Mouse (Mus musculus) small intestine, adult 2 months (tissue): ENCODE measurements around the gene 1500009L16Rik. TPM values are rescaled to one million over a fixed set of nuclear protein-coding genes. Genes with fewer than 3 reads are reported as not detected.

Experiments used
- H3K27ac ChIP-seq: fragments of 200-500 bp; 2 replicates; pipeline ENCODE4 v1.5.1; 2012; ENCODE audit warnings: low read depth, low read length, control low read depth, inconsistent platforms; ENCODE audit not compliant: insufficient read depth
- H3K27me3 ChIP-seq: fragments of 200-500 bp; 2 replicates; pipeline ENCODE4 v1.6.1; 2012; ENCODE audit warnings: mild to moderate bottlenecking, moderate library complexity, low read length, inconsistent platforms; ENCODE audit not compliant: control insufficient read depth, insufficient read depth
- H3K36me3 ChIP-seq: fragments of 200-500 bp; 2 replicates; pipeline ENCODE4 v1.6.1; 2012; ENCODE audit warnings: mild to moderate bottlenecking, low read length, control low read depth, inconsistent platforms; ENCODE audit not compliant: control insufficient read depth, insufficient read depth
- H3K4me1 ChIP-seq: fragments of 200-500 bp; 2 replicates; pipeline ENCODE4 v1.6.1; 2012; ENCODE audit warnings: low read length, inconsistent platforms, mixed read lengths; ENCODE audit not compliant: control insufficient read depth, insufficient read depth, insufficient read length
- H3K4me3 ChIP-seq: fragments of 200-500 bp; 2 replicates; pipeline ENCODE4 v1.5.1; 2012; ENCODE audit warnings: low read depth, mild to moderate bottlenecking, control low read depth, inconsistent platforms, low read length, moderate library complexity
- CTCF ChIP-seq: fragments of 200-500 bp; IDR thresholded peaks from 2 replicates; pipeline ENCODE4 v1.5.1; 2012; ENCODE audit warnings: low read depth, mild to moderate bottlenecking, control low read depth, inconsistent platforms, low read length, moderate library complexity, mixed read lengths; ENCODE audit not compliant: insufficient replicate concordance, insufficient read length; ENCODE audit errors: extremely low read depth
- POLR2A ChIP-seq: fragments of 200-500 bp; IDR thresholded peaks from 2 replicates; pipeline ENCODE4 v1.6.1; 2012; ENCODE audit warnings: low read depth, mild to moderate bottlenecking, control low read depth, inconsistent platforms, low read length, moderate library complexity
- WGBS: fragments of 180-500 bp; shearing (Covaris S2); methylation state at CpG from one replicate; pipeline ENCODE4 v1.1.7; 2018; 5-methylcytosine and 5-hydroxymethylcytosine counted together
- polyA plus RNA-seq: library from polyadenylated mRNA; depleted of rRNA; stranded (reverse); fragments of >200 nt; gene quantifications from 2 replicates; pipeline ENCODE4 v1.2.3, GENCODE M21; 2012; rRNA removed

The 1500009L16Rik gene
- polyA plus RNA-seq, 1 experiment: 1.5 TPM

GRCm38 (mm10) chr10:83807251-83807650, 84.6 kb downstream of the 1500009L16Rik start:
- TF ChIP-seq POLR2A (no peak), CTCF (no peak)
- no peak overlapping the region for H3K4me3 ChIP-seq
- H3K36me3 ChIP-seq: no peaks in the 10 kb centered on the region
- H3K27me3 ChIP-seq: no peaks in the 10 kb centered on the region
- 46% methylated on average over 8 of the region's 8 CpGs for WGBS
- H3K27ac ChIP-seq: no peak overlapping the region
- no peaks in the 10 kb centered on the region; the same call in 1 of the 2 replicates for H3K4me1 ChIP-seq

Other genes with a start within 250 kb of the 1500009L16Rik start
- 1.0 and 1.8 TPM in 2 replicates for gene Aldh1l2, start 188.7 kb upstream of the 1500009L16Rik start, polyA plus RNA-seq
- gene Washc4, start 179.1 kb upstream of the 1500009L16Rik start, polyA plus RNA-seq: 0.32 and 0.57 TPM in 2 replicates
- 12.3 and 33.9 TPM in 2 replicates for gene Appl2, start 74.1 kb upstream of the 1500009L16Rik start, polyA plus RNA-seq